Mouse (Mus musculus) cortical plate, adult 2 months (tissue): ENCODE results near the gene Atp13a4.

Source experiments
- CTCF ChIP-seq: fragments of 200-500 bp; IDR thresholded peaks from 2 replicates; pipeline ENCODE4 v1.5.1; 2011; ENCODE audit warnings: mild to moderate bottlenecking, control low read depth, low read length; ENCODE audit not compliant: insufficient read depth; ENCODE audit errors: extremely low read depth
- POLR2A ChIP-seq: fragments of 200-500 bp; IDR thresholded peaks from 2 replicates; pipeline ENCODE4 v1.6.1; 2011; ENCODE audit warnings: mild to moderate bottlenecking, low read length, control low read depth; ENCODE audit not compliant: insufficient read depth; ENCODE audit errors: extremely low read depth

- no peak for TF ChIP-seq CTCF
- TF ChIP-seq POLR2A, result peak; percentile 65; the same call in 1 of the 2 replicates
Measured at GRCm38 (mm10) chr16:29579167-29579786, 34.6 kb upstream of the Atp13a4 start, which contains the start of gene Opa1.
